Mouse (Mus musculus) heart, adult 10 weeks (tissue): ENCODE measurements around the gene Opcml. TPM values are rescaled to one million over a fixed set of nuclear protein-coding genes. Genes with fewer than 3 reads are reported as not detected.

Experiments used
- polyA plus RNA-seq: library from polyadenylated mRNA; stranded (reverse); fragments of 350-450 nt; fragmentation: Illumina TruSeq; extraction: RNeasy Lipid Tissue Mini Kit (QIAGEN cat#74804); gene quantifications from one replicate; pipeline ENCODE4 v1.2.3, GENCODE M21; 2014; ENCODE audit warnings: low read depth, low replicate concordance

Gene Opcml
- polyA plus RNA-seq, result 1.1 TPM

DNA sequence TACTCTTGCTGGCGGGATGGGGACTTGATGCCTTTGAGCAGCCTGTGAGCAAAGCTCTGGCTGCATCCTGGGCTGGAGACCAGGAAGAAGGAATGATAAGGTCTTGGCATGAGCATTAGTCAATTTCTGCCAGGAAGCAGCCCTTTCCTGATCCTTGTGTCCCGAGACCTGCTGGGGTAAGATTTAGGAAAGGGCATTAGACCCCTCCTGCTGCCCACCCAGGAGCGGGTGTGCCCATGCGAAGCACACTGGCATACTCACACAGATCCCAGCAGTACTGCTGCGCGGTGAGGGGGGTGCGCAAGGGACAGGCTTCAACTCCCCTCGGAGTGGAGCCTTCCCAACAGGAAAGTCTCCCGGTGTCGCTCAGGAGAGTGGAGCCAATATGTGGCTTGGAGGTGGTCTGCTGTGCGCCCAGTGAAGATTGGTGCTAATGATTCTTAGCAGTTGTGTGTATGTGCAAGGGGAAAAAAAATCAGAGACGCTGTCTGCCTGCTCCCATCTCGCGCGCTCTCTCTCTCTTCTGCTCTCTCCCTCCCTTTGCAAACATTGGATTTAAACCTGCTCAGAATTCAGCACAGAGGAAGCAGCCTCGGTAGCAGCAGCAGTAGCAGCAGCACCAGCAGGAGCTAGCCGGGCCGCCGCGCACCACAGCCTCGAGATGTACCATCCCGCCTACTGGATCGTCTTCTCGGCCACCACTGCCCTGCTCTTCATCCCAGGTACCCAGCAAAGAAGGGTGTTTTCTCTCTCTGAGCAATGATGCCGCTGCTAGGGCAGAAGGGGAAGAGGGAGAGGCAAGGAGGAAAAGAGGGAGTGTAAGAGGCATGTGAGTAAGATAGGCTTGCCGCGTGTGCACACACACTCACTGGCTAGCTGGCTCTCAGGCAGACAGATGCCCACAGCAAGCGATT lies at the start of gene Opcml:
Gene Opcml, plus strand, starts transcription at position 51 of the 914 bp plus-strand sequence.

